Mouse (Mus musculus): ENCODE data around the gene Epb41l2.

DNA sequence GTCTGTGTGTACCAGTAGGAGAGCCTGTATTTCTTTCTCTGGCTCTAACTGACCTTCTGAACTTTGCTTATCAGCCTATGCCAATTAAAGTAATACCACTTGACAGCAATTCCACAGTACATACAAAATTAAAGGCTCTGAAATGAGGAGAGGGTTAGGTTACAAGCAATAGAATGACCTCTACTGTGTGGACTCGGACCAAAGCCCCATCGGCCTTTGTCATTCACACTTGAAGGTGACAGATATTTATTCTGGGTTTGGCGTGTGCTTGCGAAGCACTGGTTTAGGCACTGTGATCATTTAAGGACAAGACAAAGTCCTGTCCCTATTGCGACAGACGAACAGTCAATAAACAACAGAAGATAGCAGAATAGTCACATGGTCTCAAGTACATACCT, 180.2 kb downstream of the Epb41l2 start:
- no peak for TF ChIP-seq POLR2A (IDR thresholded peaks at IDR 0.05; ENCODE audit: insufficient read depth, low read length)
- no peak for TF ChIP-seq CTCF (IDR thresholded peaks at IDR 0.05; ENCODE audit: low read depth, low read length)

All from ES-Bruce4 (cell line).